Mouse (Mus musculus): Measurements from ENCODE around the gene Acvr2b.

DNA sequence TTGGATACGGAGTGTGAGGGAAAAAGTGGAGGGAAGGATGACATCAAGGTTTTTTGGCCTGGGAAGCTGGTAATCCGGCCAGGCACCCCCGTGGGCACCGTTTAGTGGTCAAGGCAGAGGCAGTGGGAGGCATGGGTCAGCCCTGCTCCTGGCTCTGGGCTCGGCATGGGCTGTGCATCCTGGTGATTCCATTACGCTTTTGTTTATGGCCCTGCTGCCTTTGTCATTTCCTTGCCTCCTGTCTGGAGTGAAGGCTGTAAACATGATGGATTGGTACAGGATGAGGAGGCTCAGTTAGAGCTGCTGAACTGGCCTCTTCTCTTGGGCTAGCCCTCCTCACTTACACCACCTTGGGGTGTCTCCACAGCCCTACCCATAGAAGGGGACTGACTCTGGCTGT is 75.8 kb downstream of the Acvr2b start:
- TF ChIP-seq CTCF (IDR thresholded peaks at IDR 0.05; ENCODE audit: low read depth) (no peak), EP300 (optimal IDR thresholded peaks at IDR 0.05) (no peak)
